Mouse (Mus musculus) stomach, embryonic 16.5 days (tissue): ENCODE data around the gene Zfp473. TPM values are rescaled to one million over a fixed set of nuclear protein-coding genes. Genes with fewer than 3 reads are reported as not detected.
"Not testable (repeated sequence)": the region's sequence is repeated elsewhere in the genome, so short reads cannot be mapped to it uniquely, and the experiment has no call there.

ENCODE experiments used
- ATAC-seq: fragments of 200-750 bp; cut with Nextera tagmentation; 2 replicates; pipeline ENCODE4 v1.8.0; 2017; ENCODE audit warnings: moderate number of reproducible peaks, moderate TSS enrichment; ENCODE audit not compliant: insufficient read depth, low FRiP score
- H3K27ac ChIP-seq: fragments of 300-500 bp; sonication (generic); 2 replicates; pipeline ENCODE4 v1.5.1; 2014; ENCODE audit warnings: low read length
- H3K27me3 ChIP-seq: fragments of 300-500 bp; sonication (generic); 2 replicates; pipeline ENCODE4 v1.6.1; 2014; ENCODE audit warnings: low read length, control low read depth, mixed read lengths; ENCODE audit not compliant: control insufficient read depth, insufficient read depth
- H3K36me3 ChIP-seq: fragments of 300-500 bp; sonication (generic); 2 replicates; pipeline ENCODE4 v1.6.1; 2014; ENCODE audit warnings: low read length; ENCODE audit not compliant: control insufficient read depth, insufficient read depth
- H3K4me1 ChIP-seq: fragments of 300-500 bp; sonication (generic); 2 replicates; pipeline ENCODE4 v1.6.1; 2014; ENCODE audit warnings: low read length, control low read depth, mixed read lengths; ENCODE audit not compliant: control insufficient read depth, insufficient read depth
- H3K4me2 ChIP-seq: fragments of 300-500 bp; sonication (generic); 2 replicates; pipeline ENCODE4 v1.6.1; 2014; ENCODE audit warnings: low read depth, low read length, mixed read lengths
- H3K4me3 ChIP-seq: fragments of 300-500 bp; sonication (generic); replicated peaks from 2 replicates; pipeline ENCODE4 v1.5.1; 2014; ENCODE audit warnings: mild to moderate bottlenecking, low read length
- H3K9ac ChIP-seq: fragments of 300-500 bp; sonication (generic); 2 replicates; pipeline ENCODE4 v1.6.1; 2014; ENCODE audit warnings: low read length
- H3K9me3 ChIP-seq: fragments of 300-500 bp; sonication (generic); replicated peaks from 2 replicates; pipeline ENCODE4 v1.6.1; 2016; ENCODE audit warnings: low read length, control low read depth; ENCODE audit not compliant: control insufficient read depth
- WGBS: fragments of 180-500 bp; shearing (Covaris S2); extraction: QIAGEN DNeasy Blood & Tissue Kit; methylation state at CpG from one replicate; pipeline ENCODE4 v1.1.7; 2014; 5-methylcytosine and 5-hydroxymethylcytosine counted together
- polyA plus RNA-seq: library from polyadenylated mRNA; unstranded; fragments of >200 nt; fragmentation: Nextera tagmentation; extraction: Ambion mirVana; gene quantifications from 2 replicates; pipeline ENCODE4 v1.2.1, GENCODE M21; 2015

Gene Zfp473
- polyA plus RNA-seq, result 1.8 and 2.3 TPM in 2 replicates

DNA sequence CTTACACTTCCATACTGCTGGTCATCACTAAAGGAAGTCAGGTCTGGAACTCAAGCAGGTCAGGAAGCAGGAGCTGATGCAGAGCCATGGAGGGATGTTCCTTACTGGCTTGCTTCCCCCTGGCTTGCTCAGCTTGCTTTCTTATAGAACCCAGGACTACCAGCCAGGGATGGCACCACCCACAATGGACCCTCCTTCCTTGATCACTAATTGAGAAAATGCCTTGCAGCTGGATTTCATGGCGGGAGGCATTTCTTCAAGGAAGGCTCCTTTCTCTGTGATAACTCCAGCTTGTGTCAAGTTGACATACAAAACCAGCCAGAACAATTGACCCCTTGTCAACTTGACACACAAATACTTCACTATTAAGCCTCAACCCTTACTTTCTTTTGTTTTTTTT is at the start of gene Zfp473:
Gene Zfp473, minus strand, starts transcription at position 101 of the 400 bp plus-strand sequence.
- peaks cover 14% of the 10 kb centered on the region for H3K4me1 ChIP-seq
- not testable (repeated sequence) for H3K9me3 ChIP-seq, H3K27me3 ChIP-seq, H3K4me3 ChIP-seq, H3K9ac ChIP-seq, ATAC-seq, H3K27ac ChIP-seq, H3K4me2 ChIP-seq
- peaks cover 19% of the 10 kb centered on the region for H3K36me3 ChIP-seq
- 87% methylated on average over 1 of the region's 1 CpGs for WGBS

DNA sequence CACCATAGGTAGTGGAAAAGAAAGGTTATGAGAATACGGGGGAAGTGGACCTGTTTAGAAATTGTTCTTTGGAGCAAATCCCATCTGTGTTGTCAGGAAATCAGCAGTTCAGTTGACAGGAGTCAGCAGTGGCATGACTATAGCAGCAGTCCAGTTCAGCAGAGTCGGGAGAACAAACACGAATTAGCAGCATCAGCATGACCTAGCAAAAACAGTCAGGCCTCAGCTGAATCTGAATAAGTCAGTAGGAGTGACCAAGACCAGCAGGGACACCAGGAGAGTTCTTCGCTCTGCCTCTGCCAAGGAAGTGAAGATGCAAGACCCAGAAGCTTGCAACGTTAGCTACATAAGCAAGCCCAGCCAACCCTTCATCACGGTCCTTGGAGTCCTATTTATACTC is 41.9 kb upstream of the Zfp473 start:
- Histone ChIP-seq H3K36me3 (no peaks in the 10 kb centered on the region), H3K27me3 (no peaks in the 10 kb centered on the region), H3K4me1 (no peaks in the 10 kb centered on the region), H3K4me3 (no peak overlapping the region), H3K4me2 (no peak overlapping the region), H3K9ac (no peak overlapping the region), H3K27ac (no peak overlapping the region), H3K9me3 (0 out of 2 replicates have a peak, but pooled peaks cover 4% of the 10 kb centered on the region)
- WGBS, result 83% methylated on average over 6 of the region's 6 CpGs
- no peak for ATAC-seq

DNA sequence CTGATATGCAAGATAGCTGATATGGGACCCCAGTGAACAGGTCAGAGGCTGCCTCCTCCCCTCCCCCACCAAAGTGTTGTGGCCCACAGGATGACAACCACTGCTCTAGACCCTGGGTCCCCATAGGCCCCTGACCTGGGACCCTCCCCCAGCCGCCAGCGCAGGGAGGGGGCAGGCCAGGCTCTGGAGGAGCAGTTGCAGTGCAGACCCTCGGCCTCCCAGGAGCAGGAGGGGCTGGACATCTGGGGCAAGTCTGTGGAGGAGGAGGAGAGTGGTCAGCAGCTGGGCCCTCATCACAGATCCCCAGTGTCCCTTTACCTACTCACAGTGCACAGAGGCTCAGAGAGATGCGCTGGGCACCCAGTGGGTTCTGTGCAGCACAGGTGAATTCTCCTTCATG is 39.2 kb upstream of the Zfp473 start:
- ATAC-seq, result no peak
- H3K4me1 ChIP-seq, result no peaks in the 10 kb centered on the region
- no peak overlapping the region for H3K9ac ChIP-seq
- H3K4me3 ChIP-seq, result no peak overlapping the region
- 59% methylated on average over 4 of the region's 4 CpGs for WGBS
- no peak overlapping the region for H3K4me2 ChIP-seq
- H3K27ac ChIP-seq, result no peak overlapping the region
- H3K36me3 ChIP-seq, result no peaks in the 10 kb centered on the region
- 0 out of 2 replicates have a peak, but pooled peaks cover 4% of the 10 kb centered on the region for H3K9me3 ChIP-seq
- no peaks in the 10 kb centered on the region for H3K27me3 ChIP-seq

DNA sequence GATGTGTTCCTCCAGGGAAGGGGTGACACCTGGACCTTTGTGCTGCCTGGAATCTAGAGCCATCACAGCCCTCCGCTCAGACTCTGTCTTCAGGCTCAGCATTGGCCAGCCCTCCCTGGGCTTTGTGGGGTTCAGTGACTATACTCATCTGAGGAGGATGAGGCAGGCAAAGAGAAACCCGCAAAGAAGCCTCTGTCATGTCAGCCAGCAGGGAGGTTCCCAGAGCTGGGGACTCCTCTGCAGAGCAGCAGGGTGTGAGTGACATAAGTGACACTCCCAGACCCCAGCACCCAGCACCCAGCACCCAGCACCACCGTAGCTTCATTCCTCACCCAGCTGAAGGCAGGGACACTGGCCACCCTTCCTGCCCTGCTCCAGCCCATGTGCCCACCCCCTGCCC is 38.7 kb upstream of the Zfp473 start:
- Histone ChIP-seq H3K4me1 (no peaks in the 10 kb centered on the region), H3K27me3 (no peaks in the 10 kb centered on the region), H3K4me2 (no peak overlapping the region), H3K9me3 (0 out of 2 replicates have a peak, but pooled peaks cover 4% of the 10 kb centered on the region), H3K4me3 (no peak overlapping the region), H3K9ac (no peak overlapping the region), H3K27ac (no peak overlapping the region), H3K36me3 (no peaks in the 10 kb centered on the region)
- no peak for ATAC-seq
- 65% methylated on average over 3 of the region's 3 CpGs for WGBS

DNA sequence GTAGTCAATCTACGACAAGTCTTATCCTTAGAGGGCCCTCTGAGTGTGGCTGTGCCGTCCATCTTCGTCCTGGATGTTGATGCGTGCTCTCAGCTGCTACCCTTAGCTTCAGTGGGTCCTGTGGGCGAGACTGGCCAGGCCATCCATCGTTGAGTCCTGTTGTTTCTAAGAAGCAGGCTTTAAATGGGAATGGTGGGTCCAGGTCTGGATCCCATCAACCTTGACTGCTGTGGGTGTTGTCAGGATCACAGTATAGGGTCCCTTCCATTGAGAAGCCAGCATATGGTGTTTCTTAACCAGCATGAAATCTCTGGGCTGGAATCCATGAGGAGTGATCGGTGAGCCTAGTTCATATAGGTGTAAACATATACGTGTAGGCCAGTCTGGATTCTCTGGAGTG is 29.3 kb upstream of the Zfp473 start:
- WGBS, result 82% methylated on average over 8 of the region's 8 CpGs
- Histone ChIP-seq H3K9ac (no peak overlapping the region), H3K27ac (no peak overlapping the region), H3K27me3 (no peaks in the 10 kb centered on the region), H3K4me1 (no peaks in the 10 kb centered on the region), H3K4me3 (no peak overlapping the region), H3K9me3 (no peaks in the 10 kb centered on the region), H3K36me3 (no peaks in the 10 kb centered on the region), H3K4me2 (no peak overlapping the region)
- ATAC-seq, result no peak

DNA sequence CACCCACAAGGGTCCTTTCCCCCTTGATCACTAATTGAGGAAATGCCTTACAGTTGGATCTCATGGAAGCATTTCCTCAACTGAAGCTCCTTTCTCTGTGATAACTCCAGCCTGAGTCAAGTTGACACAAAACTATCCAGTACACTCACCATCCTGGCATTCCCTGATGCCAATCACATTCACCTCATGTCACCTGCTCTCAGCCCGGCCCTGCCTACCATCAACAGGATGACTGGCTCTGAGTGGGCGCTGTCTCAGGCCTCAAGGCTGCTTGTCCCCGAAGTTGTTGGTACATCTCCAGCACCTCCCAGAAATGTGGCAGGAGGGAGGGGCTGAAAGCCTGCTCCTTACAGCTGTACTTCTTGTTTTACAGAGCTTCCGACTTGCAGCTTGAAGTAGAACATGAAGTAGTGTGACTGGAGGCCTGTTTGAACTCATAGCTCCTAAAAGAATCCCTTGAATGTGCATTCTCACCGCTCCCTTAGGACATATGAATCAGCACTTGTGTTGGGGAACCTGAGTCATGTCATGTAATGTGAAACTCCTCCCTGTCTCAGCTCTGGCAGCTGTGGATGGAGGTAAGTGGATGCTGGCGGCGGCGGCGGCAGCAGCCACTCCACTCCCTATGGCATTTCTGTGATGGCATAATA is 26.1 kb upstream of the Zfp473 start:
- Histone ChIP-seq H3K4me1 (no peaks in the 10 kb centered on the region), H3K4me2 (no peak overlapping the region), H3K36me3 (no peaks in the 10 kb centered on the region), H3K9me3 (no peaks in the 10 kb centered on the region), H3K9ac (no peak overlapping the region), H3K27me3 (no peaks in the 10 kb centered on the region), H3K4me3 (no peak overlapping the region), H3K27ac (no peak overlapping the region)
- no peak for ATAC-seq
- 87% methylated on average over 9 of the region's 9 CpGs for WGBS

DNA sequence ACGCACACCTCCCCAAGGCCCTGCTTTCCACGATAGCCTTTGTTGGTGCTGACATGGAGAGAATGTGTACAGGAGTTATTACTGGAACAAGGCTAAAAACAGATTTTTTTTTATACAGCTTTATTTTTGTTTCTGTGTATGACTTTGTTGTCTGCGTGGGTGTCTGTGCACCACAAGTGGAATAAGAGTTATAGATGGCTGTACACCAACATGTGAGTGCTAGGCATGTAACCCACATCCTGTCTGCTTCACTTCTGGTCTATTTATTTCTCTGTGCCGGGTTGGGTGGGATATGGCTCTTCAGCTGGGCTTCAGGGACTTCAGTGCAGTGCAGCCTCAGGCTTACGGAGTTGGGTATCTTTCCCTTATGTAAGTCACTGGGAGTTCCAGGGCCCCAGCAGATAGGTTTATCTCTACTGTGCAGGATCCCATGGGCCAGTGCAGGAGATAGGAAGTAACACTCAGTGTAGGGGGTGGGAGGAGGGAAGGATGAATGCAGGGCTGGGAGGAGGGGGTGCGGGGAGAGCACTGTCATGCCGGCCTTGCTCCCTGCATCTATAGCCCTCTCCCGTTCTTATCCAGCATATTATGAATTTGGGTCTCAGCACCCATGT is 21.8 kb upstream of the Zfp473 start:
- Histone ChIP-seq H3K4me3 (no peak overlapping the region), H3K4me1 (no peaks in the 10 kb centered on the region), H3K4me2 (no peak overlapping the region), H3K27ac (no peak overlapping the region), H3K9me3 (no peaks in the 10 kb centered on the region), H3K27me3 (no peaks in the 10 kb centered on the region), H3K9ac (no peak overlapping the region), H3K36me3 (peaks cover 9% of the 10 kb centered on the region; the same call in 1 of the 2 replicates)
- 89% methylated on average over 8 of the region's 8 CpGs for WGBS
- ATAC-seq, result no peak

DNA sequence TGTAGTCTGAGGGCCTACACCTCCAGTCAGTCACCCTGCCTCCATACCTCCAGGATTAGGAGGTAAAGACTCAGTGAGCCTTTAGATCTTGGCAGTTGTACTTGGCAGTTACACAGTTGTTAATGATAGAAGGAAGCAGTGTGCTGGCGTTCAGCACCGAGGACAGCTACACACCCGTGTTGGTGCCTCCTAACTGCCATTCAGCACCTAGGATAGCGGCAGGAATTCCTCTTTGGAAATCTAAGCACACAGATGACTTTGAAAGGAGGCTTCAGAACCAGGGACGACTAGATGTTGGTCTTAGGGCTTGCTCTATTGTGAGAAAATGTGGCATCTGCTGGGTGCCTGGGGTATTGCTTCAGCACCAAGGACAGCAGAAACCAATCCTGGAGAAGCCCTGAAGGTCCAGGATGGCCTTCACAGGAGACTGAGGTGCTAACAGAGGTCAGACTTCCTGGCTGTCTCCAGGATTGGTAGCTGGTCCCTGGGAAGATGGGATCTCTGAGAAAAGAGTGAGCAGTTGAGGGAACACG is 19.3 kb upstream of the Zfp473 start:
- Histone ChIP-seq H3K27me3 (no peaks in the 10 kb centered on the region), H3K9ac (no peak overlapping the region), H3K4me1 (no peaks in the 10 kb centered on the region), H3K36me3 (peaks cover 16% of the 10 kb centered on the region), H3K27ac (no peak overlapping the region), H3K4me3 (no peak overlapping the region), H3K4me2 (no peak overlapping the region), H3K9me3 (no peaks in the 10 kb centered on the region)
- 15% methylated on average over 6 of the region's 6 CpGs for whole genome bisulfite sequencing
- ATAC-seq, result no peak

DNA sequence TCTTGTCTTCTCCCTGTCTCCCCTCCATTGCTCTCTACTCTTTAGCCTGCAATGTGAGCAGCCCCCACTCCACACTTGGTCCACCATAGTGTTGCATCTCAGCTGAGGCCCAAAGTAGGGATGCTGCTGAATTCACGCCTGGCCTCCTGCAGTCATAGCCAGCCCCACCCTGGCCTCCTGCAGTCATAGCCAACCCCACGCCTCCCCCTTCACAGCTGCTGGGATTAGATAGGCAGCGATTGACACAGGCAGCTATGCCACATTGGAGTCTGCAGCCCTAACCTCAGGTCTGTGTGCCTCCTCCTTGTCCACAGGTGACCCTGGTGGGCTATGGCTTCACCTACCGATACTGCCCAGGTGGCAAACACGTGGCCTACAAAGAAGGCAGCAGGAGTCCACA is 17.3 kb upstream of the Zfp473 start:
- no peaks in the 10 kb centered on the region for H3K4me1 ChIP-seq
- H3K27me3 ChIP-seq, result no peaks in the 10 kb centered on the region
- H3K9ac ChIP-seq, result no peak overlapping the region
- peaks cover 20% of the 10 kb centered on the region for H3K36me3 ChIP-seq
- no peaks in the 10 kb centered on the region for H3K9me3 ChIP-seq
- H3K4me2 ChIP-seq, result no peak overlapping the region
- no peak for ATAC-seq
- no peak overlapping the region for H3K27ac ChIP-seq
- 85% methylated on average over 5 of the region's 5 CpGs for WGBS
- no peak overlapping the region for H3K4me3 ChIP-seq
